Mouse (Mus musculus) stomach, postnatal 0 days (tissue): Measurements from ENCODE around the gene Cd300lf.

Experiments used
- CTCF ChIP-seq: IDR thresholded peaks from 2 replicates; pipeline ENCODE4 v1.5.1; 2016; ENCODE audit warnings: antibody characterized with exemption, low read depth, mild to moderate bottlenecking, moderate library complexity
- EP300 ChIP-seq: optimal IDR thresholded peaks from 2 replicates; pipeline ENCODE3; 2016; ENCODE audit warnings: antibody characterized with exemption

DNA sequence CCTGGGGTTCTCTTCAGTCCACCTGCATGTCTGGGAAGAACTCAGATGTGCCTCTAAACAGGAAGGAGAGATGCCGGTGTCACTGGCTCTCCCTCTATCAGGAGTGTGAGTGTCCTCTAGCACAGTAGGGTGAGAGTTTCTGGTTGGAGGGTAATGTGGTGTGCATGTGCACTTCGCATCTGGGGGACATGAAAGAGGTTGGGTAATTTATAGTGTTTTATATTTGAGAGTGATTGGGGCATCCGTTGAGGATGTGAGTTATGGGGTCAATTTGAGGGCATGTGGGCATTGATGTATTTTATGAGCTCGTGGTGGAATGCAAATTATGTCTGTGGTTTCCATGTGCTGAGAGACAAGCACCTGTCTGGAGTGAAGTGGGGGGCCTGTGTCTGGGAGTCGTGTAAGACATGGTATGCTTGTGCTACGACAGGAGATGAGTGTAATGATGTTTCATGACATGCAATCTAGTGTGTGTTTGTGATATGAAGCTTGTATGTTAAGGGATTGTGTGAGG lies 17.0 kb upstream of the Cd300lf start:
- TF ChIP-seq CTCF (no peak), EP300 (no peak)
